Mouse (Mus musculus) T-helper 2 cell (primary cell): ENCODE results near the gene Prkab2.

Source experiments
- in situ Hi-C: fragments of 300-600 bp; cut with MboI, MseI; formaldehyde crosslinking; loops from one replicate; pipeline ENCODE4 v1.15.1; 2025; ENCODE audit warnings: high pct_unique_total_duplicates

Gene Prkab2

GRCm38 (mm10) chr3:97657655-97658411 is at the start of gene Prkab2:
TSS of gene Prkab2 (plus strand) at chr3:97658193.
- in situ Hi-C loops: no loop called here

GRCm38 (mm10) chr3:97609201-97609844 is 48.7 kb upstream of the Prkab2 start:
- in situ Hi-C loops: no loop called here

DNA sequence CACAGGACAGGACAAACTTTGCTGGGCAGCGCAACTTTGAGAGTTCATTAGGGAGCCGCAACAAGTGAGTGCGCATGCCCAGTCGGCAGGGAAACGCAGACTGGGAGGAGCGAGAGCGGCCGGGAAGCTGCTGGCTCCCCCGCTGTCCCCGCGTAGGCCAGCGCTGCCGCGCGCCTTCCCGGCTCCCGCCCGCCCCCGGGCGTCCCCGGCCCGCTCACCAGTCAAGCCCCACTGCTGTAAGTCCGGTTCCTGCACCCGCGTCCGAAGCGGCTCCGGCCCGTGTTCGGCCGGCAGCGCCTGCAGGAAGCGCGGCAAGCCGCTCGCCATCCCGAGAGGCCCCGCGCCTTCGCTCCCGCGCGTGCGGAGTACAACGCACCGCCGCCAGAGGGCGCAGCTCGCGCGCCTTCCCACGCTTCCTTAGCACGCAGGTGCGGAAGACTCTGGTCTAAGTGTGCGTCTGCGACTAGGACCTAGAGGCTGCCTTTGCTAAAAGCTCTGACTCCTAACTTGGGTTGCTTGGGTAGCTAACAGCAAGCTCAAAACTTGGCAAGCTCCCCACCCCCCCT is 48.1 kb upstream of the Prkab2 start, which contains the start of gene Chd1l:
Gene Chd1l (minus strand): TSS at position 359 of the 566 bp plus-strand sequence.
- in situ Hi-C loops: no loop called here

DNA sequence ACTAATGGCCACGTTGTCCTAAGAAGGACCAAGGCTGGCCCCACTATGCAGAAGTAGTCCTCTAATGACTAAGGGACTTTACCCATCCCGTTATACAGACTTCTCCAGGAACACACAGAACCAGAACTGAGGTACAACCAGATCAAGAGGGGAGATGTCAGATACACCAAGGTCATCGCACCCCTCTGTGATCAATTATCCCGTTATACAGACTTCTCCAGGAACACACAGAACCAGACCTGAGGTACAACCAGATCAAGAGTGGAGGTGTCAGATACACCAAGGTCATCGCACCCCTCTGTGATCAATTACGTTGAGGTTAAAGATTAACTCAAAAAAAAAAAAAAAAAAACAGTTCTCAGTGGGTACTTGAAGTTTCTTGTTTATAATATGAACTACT is 47.0 kb upstream of the Prkab2 start:
- in situ Hi-C loops: no loop called here

DNA sequence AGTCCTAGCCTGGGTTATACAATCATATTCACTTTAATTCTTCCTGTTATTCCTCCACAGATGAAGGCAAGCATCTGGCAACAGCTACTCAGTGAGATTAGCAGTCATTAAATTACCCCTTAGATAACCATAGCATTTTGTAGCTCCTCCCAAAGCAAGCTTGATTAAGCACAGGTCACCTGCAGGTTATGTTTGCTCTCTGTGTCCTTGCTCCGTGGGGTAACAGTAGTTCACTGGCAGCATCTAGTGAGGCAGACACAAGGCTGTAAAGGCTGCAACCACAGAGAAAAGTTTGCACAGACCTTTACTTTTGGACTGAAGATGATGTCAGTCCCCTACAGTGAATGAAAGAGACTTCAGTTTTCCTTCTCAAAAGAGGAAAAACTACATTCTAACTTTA is 42.8 kb upstream of the Prkab2 start:
- in situ Hi-C loops: no loop called here

GRCm38 (mm10) chr3:97615933-97616332 is 42.1 kb upstream of the Prkab2 start:
- in situ Hi-C loops: no loop called here

DNA sequence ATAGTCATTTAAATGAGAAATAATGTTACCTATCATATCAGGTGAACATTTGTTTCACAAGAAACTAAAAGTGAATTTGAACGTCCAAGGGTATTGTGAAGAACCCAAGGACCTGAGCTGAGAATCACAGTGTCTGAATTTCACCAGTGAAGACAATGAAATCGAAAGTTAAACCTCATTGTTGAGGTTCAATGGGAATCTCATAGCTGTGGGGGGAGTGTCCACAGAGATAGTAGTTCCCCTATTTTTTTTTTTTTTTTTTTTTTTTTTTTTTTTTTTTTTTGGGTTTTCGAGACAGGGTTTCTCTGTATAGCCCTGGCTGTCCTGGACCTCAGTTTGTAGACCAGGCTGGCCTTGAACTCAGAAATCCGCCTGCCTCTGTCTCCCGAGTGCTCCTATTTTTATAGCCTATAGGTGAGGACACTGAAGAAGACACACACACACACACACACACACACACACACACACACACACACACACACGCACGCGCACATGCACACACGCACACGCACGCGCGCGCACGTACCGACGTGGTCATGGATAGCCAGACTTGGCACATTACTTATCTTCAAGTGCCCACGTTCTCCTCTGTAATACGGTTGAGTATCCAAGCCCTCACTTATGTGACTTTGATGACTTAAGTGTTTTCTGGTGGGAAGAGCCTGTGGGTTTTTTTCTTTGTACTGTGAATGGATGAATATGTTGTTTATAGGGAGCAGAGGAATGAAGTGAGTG is 40.7 kb upstream of the Prkab2 start:
- in situ Hi-C loops: no loop called here

- in situ Hi-C loops: no loop called here
These were observed 40.1 kb upstream of the Prkab2 start for GRCm38 (mm10) chr3:97617899-97618298.

DNA sequence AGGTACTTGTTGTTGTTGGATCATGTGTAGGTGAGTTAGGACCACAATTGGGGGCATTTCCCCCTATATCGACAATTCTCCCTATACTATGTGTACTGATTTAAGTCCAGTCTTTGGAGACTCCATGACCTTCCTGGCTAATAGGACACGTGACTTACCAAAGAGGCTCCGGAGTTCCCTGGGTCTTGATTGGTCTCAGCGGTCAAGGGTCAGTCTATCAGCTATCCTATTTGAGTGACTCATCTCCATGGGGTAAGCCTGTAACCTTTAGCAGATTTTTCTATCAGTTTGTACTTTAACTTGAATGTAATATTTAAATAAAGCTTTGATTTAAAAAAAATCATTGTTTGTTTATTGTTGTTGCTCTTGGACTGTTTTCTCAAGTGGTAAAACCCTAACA is 37.3 kb upstream of the Prkab2 start:
- in situ Hi-C loops: no loop called here

- in situ Hi-C loops: no loop called here
These were observed 33.4 kb upstream of the Prkab2 start for GRCm38 (mm10) chr3:97624611-97625010.

DNA sequence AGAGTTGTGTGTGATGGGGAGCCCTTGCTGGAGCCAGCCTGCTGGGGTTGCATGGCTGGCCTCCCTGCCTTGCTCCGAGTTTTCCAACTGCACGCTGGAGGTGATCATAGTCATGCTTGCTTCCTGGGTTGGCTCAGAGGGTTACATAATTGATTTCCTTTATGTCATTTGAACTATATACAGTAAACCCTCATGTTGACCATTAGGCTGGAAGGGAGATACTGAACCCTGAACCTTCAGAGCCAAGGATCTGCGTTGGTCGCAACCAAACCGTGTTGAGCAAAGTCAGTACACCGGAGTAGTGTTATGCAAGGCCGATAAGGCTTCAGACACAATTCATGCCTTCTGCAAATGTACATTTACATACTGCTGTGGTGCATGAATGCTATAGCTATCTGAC is 30.1 kb upstream of the Prkab2 start:
- in situ Hi-C loops: no loop called here

DNA sequence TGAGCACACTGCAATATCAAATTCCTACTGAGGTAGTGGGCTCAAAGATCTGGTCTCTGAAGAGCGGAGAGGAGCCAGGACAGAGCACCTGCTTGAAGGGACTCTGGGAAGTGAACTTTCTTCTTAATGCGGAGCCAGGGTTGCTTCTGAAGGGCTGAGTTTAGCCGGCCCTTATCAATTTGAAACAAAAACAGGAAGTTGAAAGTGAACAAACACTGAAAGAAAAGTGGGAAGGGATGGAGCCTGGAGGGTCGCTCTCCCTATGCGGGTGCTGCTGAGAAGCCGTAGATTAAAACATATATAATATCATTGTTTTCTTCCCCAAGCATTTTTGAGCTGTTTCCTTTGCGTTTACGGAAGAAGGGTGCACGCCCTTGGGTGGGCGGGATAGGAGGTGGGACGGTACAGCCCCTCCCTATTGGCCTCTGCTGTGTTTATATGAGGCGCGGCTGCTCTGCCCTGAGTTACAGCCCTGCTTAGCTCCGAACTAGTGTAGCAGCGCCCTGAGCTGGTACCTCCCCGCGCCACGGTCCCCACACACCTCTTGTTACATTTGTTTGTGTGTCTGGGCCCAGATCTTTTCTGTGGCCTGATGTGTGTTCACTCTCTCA is 29.5 kb upstream of the Prkab2 start, which contains the start of gene Fmo5:
Gene Fmo5 (plus strand): TSS at position 414 of the 611 bp plus-strand sequence.
- in situ Hi-C loops: no loop called here

DNA sequence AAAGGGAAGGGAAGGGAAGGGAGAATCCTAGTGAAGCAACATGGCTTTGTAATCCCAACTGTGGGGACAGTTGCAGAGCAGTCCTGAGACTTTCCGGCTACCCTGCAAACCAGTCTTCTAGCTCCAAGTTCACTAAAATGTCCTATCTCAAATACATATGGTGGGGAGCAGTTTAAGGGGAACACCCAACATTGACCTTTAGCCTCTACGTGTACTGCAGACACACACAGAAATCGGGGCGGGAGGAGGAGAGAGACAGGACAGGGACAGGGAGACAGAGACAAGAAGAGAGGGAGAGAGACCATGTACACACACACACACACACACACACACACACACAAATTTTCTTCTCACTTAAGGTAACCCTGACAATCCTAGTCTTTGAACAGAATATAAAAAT is 28.1 kb upstream of the Prkab2 start:
- in situ Hi-C loops: no loop called here

DNA sequence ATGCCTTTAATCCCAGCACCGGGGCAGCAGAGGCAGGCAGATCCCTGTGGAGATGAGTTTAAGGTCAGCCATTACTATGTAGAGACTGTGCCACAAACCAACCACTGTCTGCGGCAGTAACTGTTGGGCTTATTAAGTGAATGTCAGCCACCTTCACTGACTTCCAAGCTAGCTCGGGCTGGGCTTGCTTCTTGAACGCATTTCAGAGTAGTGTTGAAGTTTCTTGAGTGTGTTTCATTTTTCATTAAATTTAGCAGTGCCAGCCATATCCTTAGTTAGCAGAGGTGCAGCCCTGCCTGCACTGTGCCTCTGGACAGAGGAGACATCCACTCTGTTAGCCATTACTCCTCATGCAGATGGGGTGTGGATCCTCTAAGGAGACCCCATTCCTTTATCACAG is 27.2 kb upstream of the Prkab2 start:
- in situ Hi-C loops: no loop called here

DNA sequence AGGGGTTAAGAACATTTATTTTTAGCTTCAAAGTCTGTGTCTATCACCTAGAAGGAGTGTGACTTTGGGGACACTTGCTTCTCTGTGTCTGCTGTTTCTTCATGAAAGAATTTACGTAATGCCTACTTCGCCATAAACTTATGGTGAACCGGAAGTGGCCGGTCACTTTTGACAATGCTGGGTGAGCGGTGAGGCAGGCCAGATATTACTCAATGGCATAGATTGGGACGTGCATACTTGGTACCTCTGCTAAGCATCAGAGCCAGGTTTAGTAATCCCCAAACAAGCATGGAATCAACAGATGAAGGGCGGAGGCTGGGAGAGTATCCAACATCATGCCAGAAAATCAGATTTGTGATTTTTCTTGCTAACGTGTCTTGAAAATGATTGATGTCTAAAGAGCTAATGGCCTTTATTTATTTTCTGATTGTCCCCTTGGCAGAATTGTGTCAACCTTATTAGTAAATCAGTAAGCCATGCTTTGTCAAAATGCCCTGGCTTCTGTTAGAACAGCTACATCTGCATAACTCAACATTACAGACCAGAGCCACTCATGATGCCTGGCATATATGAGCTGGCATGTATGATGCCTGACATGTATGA is 26.6 kb upstream of the Prkab2 start:
- in situ Hi-C loops: no loop called here

- in situ Hi-C loops: no loop called here
These were observed 24.5 kb upstream of the Prkab2 start for GRCm38 (mm10) chr3:97633456-97633855.

- in situ Hi-C loops: no loop called here
These were observed 23.7 kb upstream of the Prkab2 start for GRCm38 (mm10) chr3:97634288-97634761.

DNA sequence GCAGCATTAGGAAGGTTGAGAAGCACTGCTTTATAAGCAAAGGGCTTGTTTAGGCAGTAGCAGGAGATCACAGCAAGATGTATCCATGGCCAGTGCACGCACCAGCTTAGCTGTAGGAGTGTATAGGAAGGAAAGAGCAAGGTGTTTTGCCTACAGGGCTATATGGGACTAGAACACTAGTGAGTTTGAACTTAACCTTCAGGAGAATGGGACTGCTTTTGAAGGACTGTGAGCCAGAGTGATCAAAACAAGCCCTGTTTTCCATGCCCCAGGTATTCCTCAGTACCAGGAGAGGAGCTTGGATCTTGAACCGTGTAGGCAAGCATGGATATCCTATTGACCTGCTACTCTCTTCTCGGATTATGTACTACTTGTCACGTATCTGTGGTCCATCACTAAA is 16.6 kb upstream of the Prkab2 start:
- in situ Hi-C loops: no loop called here

- in situ Hi-C loops: no loop called here
These were observed 16.0 kb upstream of the Prkab2 start for GRCm38 (mm10) chr3:97642001-97642400.

DNA sequence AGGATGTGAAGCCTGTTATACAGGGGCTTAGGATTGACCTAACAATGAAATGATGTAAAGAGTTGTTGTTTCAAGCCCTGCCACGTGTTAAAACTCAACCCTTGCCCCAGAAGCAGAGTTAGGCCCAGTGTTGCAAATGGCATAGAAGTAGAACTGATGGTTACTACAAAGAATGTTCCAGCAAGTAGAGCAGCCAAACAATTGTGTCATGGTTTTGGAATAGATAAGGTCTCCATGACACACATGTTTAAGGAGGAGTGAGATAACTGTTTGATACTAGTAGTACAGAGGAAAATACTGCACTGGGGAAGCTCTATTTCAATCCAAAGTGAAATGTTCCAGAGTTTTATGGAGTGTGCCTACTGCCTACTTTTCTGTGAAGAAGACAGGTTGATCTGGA is 9.5 kb upstream of the Prkab2 start:
- in situ Hi-C loops: no loop called here

DNA sequence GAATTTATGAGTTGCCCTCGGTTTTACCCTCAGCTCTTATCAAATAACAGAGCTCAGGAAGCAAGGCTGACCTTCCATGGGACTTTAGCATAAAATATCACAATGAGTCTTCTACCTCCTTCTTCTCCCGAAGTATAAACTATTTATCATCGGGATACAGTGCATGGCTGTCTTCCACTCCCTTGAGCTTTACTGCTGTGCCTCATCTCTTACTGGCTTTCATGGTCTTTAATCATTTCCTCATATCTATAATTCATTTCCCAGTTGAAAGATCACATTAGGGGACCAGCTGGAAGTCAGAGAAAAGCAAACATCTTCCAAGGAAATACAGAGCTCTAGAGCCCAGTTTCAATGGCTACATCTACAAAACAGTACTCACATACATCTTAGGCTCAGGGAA is 9.0 kb upstream of the Prkab2 start:
- in situ Hi-C loops: no loop called here
